Mouse (Mus musculus): ENCODE measurements at regions not wholly inside any gene's neighbourhood (a gene's known extent, or its start where the extent isn't known, plus 50 kb on each side); places are given as distances from the start of the nearest gene placed in this dataset.

DNA sequence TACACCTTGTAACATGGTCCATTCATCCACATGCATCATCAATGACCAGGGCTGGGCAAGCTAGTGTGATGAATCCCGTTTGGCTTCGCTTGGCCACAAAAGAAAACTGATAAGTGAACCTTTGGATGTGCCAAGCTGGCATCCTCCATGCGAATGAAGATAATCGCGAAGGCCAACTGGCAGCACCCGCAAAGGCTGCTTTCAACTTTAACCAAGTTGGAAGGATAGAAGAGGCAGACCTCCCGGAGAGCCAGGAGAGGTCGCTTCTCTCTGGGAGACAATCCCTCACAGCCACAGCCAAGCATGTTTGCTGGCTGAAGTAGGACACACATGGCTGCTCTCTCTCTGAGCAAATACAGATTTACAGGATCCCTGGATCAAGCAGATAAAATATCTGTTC is 173.6 kb upstream of the Fer start:
- no peak for TF ChIP-seq POLR2A (IDR thresholded peaks at IDR 0.05; ENCODE audit: borderline replicate concordance, control insufficient read depth, low read depth, low read length)
- TF ChIP-seq CTCF (IDR thresholded peaks at IDR 0.05; ENCODE audit: control insufficient read depth, insufficient read depth, low read length), result no peak
- Histone ChIP-seq H3K4me3 (replicated peaks; ENCODE audit: control insufficient read depth, low read depth, low read length) (no peak overlapping the region), H3K27ac (ENCODE audit: control insufficient read depth, insufficient read depth, low read depth, low read length, poor library complexity) (no peak overlapping the region), H3K4me1 (ENCODE audit: control insufficient read depth, insufficient read depth, low read length) (no peaks in the 10 kb centered on the region)
- 82% methylated on average over 8 of the region's 8 CpGs for WGBS

DNA sequence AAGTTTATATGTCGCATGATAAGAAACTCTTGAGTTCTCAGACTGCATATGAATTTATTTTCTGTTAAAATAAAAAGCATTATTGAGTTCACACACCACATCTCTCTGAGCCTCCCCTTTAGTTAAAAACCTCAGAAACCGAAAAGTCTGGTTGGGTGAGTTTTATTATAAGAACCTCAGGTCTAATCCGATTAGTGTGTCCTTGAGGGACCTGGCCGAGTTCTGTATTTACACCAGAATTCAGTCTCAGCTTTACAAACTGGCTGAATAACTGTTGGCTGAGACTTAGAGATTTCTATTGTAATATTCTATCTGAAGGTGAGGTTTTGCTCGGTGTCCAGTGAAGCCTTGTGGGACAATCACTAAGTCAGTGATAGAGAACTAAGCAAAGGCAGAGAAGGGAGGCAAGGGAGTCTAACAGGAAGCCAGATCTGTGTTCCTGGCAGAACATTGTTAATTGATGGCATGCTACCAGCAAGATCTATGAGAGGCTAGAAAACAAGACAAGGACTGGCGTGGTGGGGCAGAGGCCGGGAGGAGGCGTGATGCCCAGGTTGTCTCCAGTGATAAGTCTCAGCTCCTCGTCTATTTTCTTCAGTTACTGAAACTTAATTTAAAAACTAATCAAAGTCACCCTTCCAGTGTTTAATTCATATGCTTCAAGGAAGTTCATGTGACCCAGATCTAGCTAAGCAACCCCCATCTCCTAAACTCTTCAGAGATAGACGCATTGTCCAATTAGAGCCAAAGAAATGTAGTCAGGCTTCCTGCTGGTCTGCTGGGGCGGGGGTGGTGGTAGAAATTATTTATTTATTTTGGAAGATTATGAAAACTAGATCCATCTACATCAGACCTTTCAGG is 171.8 kb upstream of the Fer start:
- TF ChIP-seq POLR2A (IDR thresholded peaks at IDR 0.05; ENCODE audit: borderline replicate concordance, control insufficient read depth, low read depth, low read length), result no peak
- no peak for TF ChIP-seq CTCF (IDR thresholded peaks at IDR 0.05; ENCODE audit: control insufficient read depth, insufficient read depth, low read length)
- Histone ChIP-seq H3K4me3 (replicated peaks; ENCODE audit: control insufficient read depth, low read depth, low read length) (no peak overlapping the region), H3K4me1 (ENCODE audit: control insufficient read depth, insufficient read depth, low read length) (no peaks in the 10 kb centered on the region), H3K27ac (ENCODE audit: control insufficient read depth, insufficient read depth, low read depth, low read length, poor library complexity) (no peak overlapping the region)
- WGBS, result 75% methylated on average over 11 of the region's 11 CpGs

DNA sequence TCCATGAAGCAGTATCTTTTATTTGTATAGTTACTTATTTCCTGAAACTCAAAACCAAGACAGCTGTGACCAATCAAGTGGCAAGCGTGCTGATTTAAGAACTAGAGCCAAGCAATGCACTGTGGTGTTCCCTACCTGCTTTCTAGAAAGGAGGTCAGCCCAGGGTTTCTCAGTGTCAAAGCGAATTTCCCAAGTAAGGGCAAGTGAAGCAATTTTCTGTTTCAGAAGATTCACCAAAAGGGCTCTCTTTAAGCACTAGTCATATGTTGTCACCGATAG is 171.2 kb upstream of the Fer start:
- Histone ChIP-seq H3K4me3 (replicated peaks; ENCODE audit: control insufficient read depth, low read depth, low read length) (no peak overlapping the region), H3K4me1 (ENCODE audit: control insufficient read depth, insufficient read depth, low read length) (no peaks in the 10 kb centered on the region), H3K27ac (ENCODE audit: control insufficient read depth, insufficient read depth, low read depth, low read length, poor library complexity) (no peak overlapping the region)
- 76% methylated on average over 3 of the region's 3 CpGs for WGBS
- TF ChIP-seq POLR2A (IDR thresholded peaks at IDR 0.05; ENCODE audit: borderline replicate concordance, control insufficient read depth, low read depth, low read length), result no peak
- no peak for TF ChIP-seq CTCF (IDR thresholded peaks at IDR 0.05; ENCODE audit: control insufficient read depth, insufficient read depth, low read length)

DNA sequence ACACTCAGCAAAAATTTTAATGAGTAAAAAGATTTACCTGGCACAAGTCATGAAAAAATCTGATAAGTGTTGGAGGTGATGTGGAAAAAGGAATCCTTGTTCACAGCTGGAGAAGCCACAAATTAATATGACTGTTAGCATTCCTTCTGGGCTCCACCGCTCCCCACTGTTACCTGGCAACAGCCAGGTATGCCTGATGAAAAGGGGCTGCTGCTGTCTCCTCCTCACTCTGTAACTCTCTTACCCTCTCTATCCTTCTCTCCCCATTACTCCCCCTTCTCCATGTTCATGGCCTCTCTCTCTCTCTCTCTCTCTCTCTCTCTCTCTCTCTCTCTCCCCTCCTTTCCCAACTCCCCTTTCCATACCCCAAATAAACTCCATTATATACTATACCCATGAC is 169.6 kb upstream of the Fer start:
- no peak overlapping the region for H3K27ac ChIP-seq (ENCODE audit: control insufficient read depth, insufficient read depth, low read depth, low read length, poor library complexity)
- no peak overlapping the region for H3K4me3 ChIP-seq (replicated peaks; ENCODE audit: control insufficient read depth, low read depth, low read length)
- H3K4me1 ChIP-seq (ENCODE audit: control insufficient read depth, insufficient read depth, low read length), result no peaks in the 10 kb centered on the region
- WGBS, result 90% methylated on average over 1 of the region's 1 CpGs
- no peak for TF ChIP-seq CTCF (IDR thresholded peaks at IDR 0.05; ENCODE audit: control insufficient read depth, insufficient read depth, low read length)
- TF ChIP-seq POLR2A (IDR thresholded peaks at IDR 0.05; ENCODE audit: borderline replicate concordance, control insufficient read depth, low read depth, low read length), result no peak

DNA sequence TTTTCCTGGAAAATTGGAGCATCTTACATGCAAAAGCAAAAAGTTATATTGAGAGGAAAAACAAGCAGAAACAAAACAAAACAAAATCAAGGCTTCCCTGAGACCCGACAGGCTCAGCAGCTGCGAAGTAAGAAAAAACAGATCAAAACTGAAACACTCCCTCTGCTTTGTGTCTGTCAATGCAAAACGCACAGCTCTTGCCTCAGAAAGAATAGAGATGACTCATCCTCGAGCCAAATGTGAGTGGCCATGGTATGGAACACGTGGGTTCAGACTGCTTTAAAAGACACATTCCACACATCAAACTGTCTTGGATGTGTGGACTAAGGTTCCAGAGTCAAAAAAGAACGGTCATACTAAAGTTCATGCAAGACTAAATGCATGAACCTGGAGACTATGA is 163.3 kb upstream of the Fer start:
- no peak overlapping the region for H3K4me3 ChIP-seq (replicated peaks; ENCODE audit: control insufficient read depth, low read depth, low read length)
- TF ChIP-seq CTCF (IDR thresholded peaks at IDR 0.05; ENCODE audit: control insufficient read depth, insufficient read depth, low read length), result no peak
- no peak for TF ChIP-seq POLR2A (IDR thresholded peaks at IDR 0.05; ENCODE audit: borderline replicate concordance, control insufficient read depth, low read depth, low read length)
- 72% methylated on average over 6 of the region's 6 CpGs for WGBS
- no peaks in the 10 kb centered on the region for H3K4me1 ChIP-seq (ENCODE audit: control insufficient read depth, insufficient read depth, low read length)
- H3K27ac ChIP-seq (ENCODE audit: control insufficient read depth, insufficient read depth, low read depth, low read length, poor library complexity), result no peak overlapping the region

DNA sequence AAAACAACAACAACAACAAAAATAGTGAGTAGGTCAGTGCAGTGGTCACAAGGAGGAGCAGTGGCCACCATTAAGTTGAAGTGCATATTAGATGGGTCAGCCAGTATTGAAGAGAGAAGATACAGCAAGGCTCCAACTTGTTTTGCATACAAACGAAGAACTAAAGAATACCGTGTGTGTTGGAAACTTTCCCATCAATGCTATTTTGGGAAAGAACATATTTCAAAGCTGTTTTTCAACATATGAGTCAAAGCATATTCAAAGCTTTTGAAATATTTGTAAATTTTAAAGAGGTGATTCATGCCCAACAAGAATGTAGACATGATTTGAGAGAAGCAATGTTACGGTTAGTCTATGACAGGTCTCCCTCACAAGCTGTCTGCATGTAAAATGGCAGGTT is 157.9 kb upstream of the Fer start:
- TF ChIP-seq CTCF (IDR thresholded peaks at IDR 0.05; ENCODE audit: control insufficient read depth, insufficient read depth, low read length) (no peak), POLR2A (IDR thresholded peaks at IDR 0.05; ENCODE audit: borderline replicate concordance, control insufficient read depth, low read depth, low read length) (no peak)
- 91% methylated on average over 3 of the region's 3 CpGs for WGBS

DNA sequence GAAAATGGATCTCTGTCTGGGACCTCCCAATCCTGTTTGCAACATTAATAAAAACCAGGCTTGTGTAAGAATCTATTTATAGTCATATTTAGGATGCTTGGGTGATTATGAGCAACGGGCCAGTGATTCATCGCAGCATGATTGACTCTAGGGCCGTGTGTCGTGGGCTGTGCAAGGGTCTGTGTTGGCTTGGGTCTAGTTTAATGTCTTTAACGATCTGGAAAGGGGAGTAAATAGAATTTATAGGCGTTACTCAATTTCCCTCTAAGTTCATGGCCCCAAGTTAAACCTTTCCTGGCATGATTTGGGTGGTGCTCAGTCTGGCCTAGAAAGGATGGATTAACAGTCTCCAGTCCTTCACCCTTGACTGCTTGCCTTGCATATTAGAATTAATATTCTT is 149.9 kb upstream of the Fer start:
- TF ChIP-seq POLR2A (IDR thresholded peaks at IDR 0.05; ENCODE audit: borderline replicate concordance, control insufficient read depth, low read depth, low read length) (no peak), CTCF (IDR thresholded peaks at IDR 0.05; ENCODE audit: control insufficient read depth, insufficient read depth, low read length) (no peak)
- 71% methylated on average over 6 of the region's 6 CpGs for WGBS

More for the DNA sequence above, 157.9 kb upstream of the Fer start:
- no peak overlapping the region for H3K27ac ChIP-seq (ENCODE audit: control insufficient read depth, insufficient read depth, low read depth, low read length, poor library complexity)
- no peak overlapping the region for H3K4me3 ChIP-seq (replicated peaks; ENCODE audit: control insufficient read depth, low read depth, low read length)
- H3K4me1 ChIP-seq (ENCODE audit: control insufficient read depth, insufficient read depth, low read length), result no peaks in the 10 kb centered on the region

DNA sequence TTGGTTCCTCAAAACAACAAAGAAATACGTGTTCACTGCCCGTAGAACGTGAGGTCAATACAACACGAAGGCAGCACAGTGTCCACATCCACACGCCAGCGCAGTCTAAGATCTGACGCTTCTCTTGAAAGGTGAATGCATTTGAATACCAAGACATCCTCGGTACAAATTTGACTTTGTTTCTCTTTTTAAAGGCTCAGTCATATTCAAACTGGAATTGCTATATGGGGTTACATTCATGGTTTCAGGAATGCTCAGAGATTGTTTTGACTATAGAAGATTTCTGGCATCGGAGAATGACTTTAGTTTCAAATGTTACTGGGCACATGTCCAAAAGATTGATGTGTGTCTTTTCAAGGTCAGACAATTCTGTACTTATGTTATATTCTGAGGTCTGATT is 147.2 kb upstream of the Fer start:
- Histone ChIP-seq H3K27ac (ENCODE audit: control insufficient read depth, insufficient read depth, low read depth, low read length, poor library complexity) (no peak overlapping the region), H3K4me1 (ENCODE audit: control insufficient read depth, insufficient read depth, low read length) (no peaks in the 10 kb centered on the region), H3K4me3 (replicated peaks; ENCODE audit: control insufficient read depth, low read depth, low read length) (no peak overlapping the region)
- TF ChIP-seq CTCF (IDR thresholded peaks at IDR 0.05; ENCODE audit: control insufficient read depth, insufficient read depth, low read length), result no peak
- TF ChIP-seq POLR2A (IDR thresholded peaks at IDR 0.05; ENCODE audit: borderline replicate concordance, control insufficient read depth, low read depth, low read length), result no peak
- 90% methylated on average over 9 of the region's 9 CpGs for WGBS

More for the DNA sequence above, 149.9 kb upstream of the Fer start:
- no peaks in the 10 kb centered on the region for H3K4me1 ChIP-seq (ENCODE audit: control insufficient read depth, insufficient read depth, low read length)
- no peak overlapping the region for H3K27ac ChIP-seq (ENCODE audit: control insufficient read depth, insufficient read depth, low read depth, low read length, poor library complexity)
- H3K4me3 ChIP-seq (replicated peaks; ENCODE audit: control insufficient read depth, low read depth, low read length), result no peak overlapping the region

DNA sequence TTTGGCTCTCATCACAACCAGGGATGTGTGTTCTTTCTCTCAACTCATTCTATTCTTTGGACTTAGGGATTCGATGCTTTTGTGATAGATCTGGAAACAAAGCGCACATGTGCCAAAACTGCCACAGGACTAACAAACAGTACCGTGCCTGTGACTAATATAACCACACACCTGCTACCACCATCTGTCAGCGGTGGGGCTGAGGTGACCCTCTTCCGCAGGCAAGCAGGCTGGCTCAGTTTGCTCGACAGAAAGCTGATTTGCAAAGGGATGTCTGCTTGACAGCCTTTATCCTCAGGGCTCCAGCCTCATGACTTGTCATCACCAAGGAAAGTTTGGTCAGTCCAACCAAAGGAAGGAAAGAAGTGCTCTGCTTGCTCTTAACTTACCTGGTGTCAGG is 146.7 kb upstream of the Fer start:
- H3K4me1 ChIP-seq (ENCODE audit: control insufficient read depth, insufficient read depth, low read length), result no peaks in the 10 kb centered on the region
- no peak overlapping the region for H3K4me3 ChIP-seq (replicated peaks; ENCODE audit: control insufficient read depth, low read depth, low read length)
- TF ChIP-seq POLR2A (IDR thresholded peaks at IDR 0.05; ENCODE audit: borderline replicate concordance, control insufficient read depth, low read depth, low read length) (no peak), CTCF (IDR thresholded peaks at IDR 0.05; ENCODE audit: control insufficient read depth, insufficient read depth, low read length) (no peak)
- WGBS, result 83% methylated on average over 6 of the region's 6 CpGs
- no peak overlapping the region for H3K27ac ChIP-seq (ENCODE audit: control insufficient read depth, insufficient read depth, low read depth, low read length, poor library complexity)

Data from bone marrow, adult 2 months (tissue).